Mouse (Mus musculus) forebrain, embryonic 10.5 days (tissue): ENCODE data around the gene Hfe2. TPM values are rescaled to one million over a fixed set of nuclear protein-coding genes. Genes with fewer than 3 reads are reported as not detected.

Experiments used
- DNase-seq: peaks from one replicate; pipeline ENCODE4 v3.0.0-alpha.2; 2017; ENCODE audit warnings: low spot score; ENCODE audit errors: extremely low spot score
- H3K27ac ChIP-seq: fragments of 300-500 bp; sonication (generic); 2 replicates; pipeline ENCODE4 v1.5.1; 2016; ENCODE audit warnings: mild to moderate bottlenecking
- H3K27me3 ChIP-seq: fragments of 300-500 bp; sonication (generic); 2 replicates; pipeline ENCODE4 v1.6.1; 2016; ENCODE audit warnings: mild to moderate bottlenecking; ENCODE audit not compliant: poor library complexity, severe bottlenecking
- H3K36me3 ChIP-seq: fragments of 300-500 bp; sonication (generic); replicated peaks from 2 replicates; pipeline ENCODE4 v1.6.1; 2016; ENCODE audit warnings: mild to moderate bottlenecking, moderate library complexity
- H3K4me1 ChIP-seq: fragments of 300-500 bp; sonication (generic); 2 replicates; pipeline ENCODE4 v1.6.1; 2016
- H3K4me3 ChIP-seq: fragments of 300-500 bp; sonication (generic); 2 replicates; pipeline ENCODE4 v1.5.1; 2016; ENCODE audit warnings: mild to moderate bottlenecking, moderate library complexity
- H3K9me3 ChIP-seq: fragments of 300-500 bp; sonication (generic); 2 replicates; pipeline ENCODE4 v1.6.1; 2016; ENCODE audit warnings: mild to moderate bottlenecking, moderate library complexity
- WGBS: fragments of 180-500 bp; shearing (Covaris S2); methylation state at CpG from one replicate; pipeline ENCODE4 v1.1.7; 2016; 5-methylcytosine and 5-hydroxymethylcytosine counted together
- polyA plus RNA-seq: library from polyadenylated mRNA; unstranded; fragments of >200 nt; fragmentation: Nextera tagmentation; extraction: Ambion mirVana; gene quantifications from 2 replicates; pipeline ENCODE4 v1.2.1, GENCODE M21; 2016

The Hfe2 gene
- polyA plus RNA-seq, 1 experiment from 2014 or later, result 1.8 TPM

DNA sequence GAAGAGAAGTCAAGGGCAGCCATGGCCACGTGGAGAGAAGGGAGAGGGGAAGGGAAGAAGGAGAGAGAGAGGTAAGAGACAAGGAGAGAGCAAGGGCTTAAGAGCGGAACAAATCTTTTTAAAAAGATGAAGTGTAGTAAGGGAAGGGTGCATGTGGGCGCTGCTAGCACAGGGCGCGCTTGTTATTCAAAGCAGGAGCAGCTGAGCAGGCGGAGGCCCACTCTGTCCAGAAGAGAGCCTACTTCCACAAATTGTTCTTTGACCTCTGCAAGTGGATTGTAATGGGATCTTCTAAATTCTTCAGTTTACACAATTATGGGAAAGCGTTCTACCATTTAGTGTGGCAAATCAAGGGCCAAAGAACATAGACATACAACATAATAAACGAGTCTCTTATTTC lies 43.6 kb downstream of the Hfe2 start:
- 80% methylated on average over 8 of the region's 8 CpGs for WGBS
- Histone ChIP-seq H3K4me3 (no peak overlapping the region), H3K36me3 (no peaks in the 10 kb centered on the region), H3K9me3 (no peaks in the 10 kb centered on the region), H3K27me3 (no peaks in the 10 kb centered on the region), H3K4me1 (peaks cover 9% of the 10 kb centered on the region; the same call in 1 of the 2 replicates), H3K27ac (no peak overlapping the region)
- no peak for DNase-seq

DNA sequence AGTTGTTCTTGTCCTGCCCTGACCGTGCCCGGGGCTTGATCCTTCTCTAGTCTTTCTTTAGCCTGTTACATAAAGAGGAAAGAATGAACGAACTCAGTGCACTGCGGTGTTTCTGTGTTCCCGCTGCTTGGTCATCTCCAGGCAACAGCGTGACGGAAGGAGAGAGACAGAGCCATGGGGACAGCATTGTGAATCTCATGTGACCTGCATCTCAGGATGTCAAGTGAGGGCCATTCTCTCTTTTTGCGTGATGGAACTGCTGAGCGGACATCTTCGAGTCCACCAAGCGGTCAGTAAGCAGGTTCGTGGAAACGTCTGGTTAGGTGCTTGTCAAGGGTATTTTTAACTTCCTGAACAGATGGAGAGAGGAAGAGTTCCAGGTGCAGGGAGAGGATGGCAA lies 44.5 kb downstream of the Hfe2 start:
- H3K4me1 ChIP-seq, result peaks cover 12% of the 10 kb centered on the region; the same call in 1 of the 2 replicates
- 91% methylated on average over 13 of the region's 13 CpGs for WGBS
- no peak for DNase-seq
- H3K36me3 ChIP-seq, result no peaks in the 10 kb centered on the region
- no peak overlapping the region for H3K4me3 ChIP-seq
- H3K27ac ChIP-seq, result no peak overlapping the region
- no peaks in the 10 kb centered on the region for H3K9me3 ChIP-seq
- H3K27me3 ChIP-seq, result no peaks in the 10 kb centered on the region

DNA sequence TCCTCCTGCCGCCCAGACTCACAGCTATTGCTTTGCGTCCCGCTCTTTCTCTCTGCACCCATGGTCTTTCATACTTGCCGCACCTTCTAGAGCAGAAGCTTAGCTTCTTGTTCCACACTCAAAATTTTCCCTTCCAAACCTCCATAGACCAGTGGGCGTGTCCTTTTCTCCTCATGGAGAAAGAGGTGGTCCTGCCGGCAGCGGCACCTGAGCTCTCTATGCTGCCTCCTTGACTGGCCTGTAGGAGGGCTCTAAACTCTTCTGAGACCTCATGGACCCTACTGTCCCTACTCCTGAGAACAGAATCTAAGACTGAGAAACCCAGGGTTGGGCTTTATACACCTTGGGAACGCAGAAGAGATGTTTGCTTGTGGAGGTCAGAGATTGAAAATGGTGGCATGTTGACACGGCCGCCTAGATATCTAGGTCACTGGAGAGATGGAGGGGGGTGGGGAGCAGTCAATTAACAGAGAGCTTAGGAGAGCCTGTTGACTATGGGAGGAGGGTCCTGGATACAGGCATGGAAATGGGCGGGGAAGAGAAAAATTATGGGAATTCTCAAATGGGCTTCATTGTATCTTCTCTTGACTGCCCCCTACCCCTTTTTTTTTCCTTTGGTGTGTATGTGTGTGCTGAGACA lies 45.1 kb downstream of the Hfe2 start:
- peaks cover 12% of the 10 kb centered on the region; the same call in 1 of the 2 replicates for H3K4me1 ChIP-seq
- H3K4me3 ChIP-seq, result no peak overlapping the region
- no peaks in the 10 kb centered on the region for H3K36me3 ChIP-seq
- whole genome bisulfite sequencing, result 89% methylated on average over 11 of the region's 11 CpGs
- DNase-seq, result no peak
- H3K27me3 ChIP-seq, result no peaks in the 10 kb centered on the region
- H3K9me3 ChIP-seq, result no peaks in the 10 kb centered on the region
- peak overlapping the region; percentile 54 for H3K27ac ChIP-seq

DNA sequence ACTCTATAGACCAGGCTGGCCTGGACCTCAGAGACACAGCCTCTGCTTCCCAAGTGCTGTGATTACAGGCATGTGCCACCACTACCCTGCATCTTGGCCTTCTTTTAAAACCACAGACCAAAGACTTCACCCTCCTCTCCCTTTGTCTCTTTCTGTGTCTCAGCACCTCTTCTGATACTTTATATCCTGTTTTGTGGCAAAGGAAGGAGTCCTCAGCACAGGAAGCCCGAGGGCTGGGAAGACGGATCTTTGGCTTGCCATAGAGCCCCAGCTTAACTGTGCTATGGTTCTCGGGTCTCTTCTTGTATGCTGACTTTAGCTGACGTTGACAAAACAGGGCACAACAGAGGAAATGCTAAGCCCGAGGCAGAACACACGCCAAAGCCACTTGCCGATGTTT lies 45.7 kb downstream of the Hfe2 start:
- 78% methylated on average over 7 of the region's 7 CpGs for WGBS
- H3K36me3 ChIP-seq, result no peaks in the 10 kb centered on the region
- H3K4me3 ChIP-seq, result no peak overlapping the region
- no peaks in the 10 kb centered on the region for H3K27me3 ChIP-seq
- no peaks in the 10 kb centered on the region for H3K9me3 ChIP-seq
- H3K4me1 ChIP-seq, result peaks cover 17% of the 10 kb centered on the region; the same call in 1 of the 2 replicates
- no peak for DNase-seq
- peak overlapping the region; percentile 54 for H3K27ac ChIP-seq

DNA sequence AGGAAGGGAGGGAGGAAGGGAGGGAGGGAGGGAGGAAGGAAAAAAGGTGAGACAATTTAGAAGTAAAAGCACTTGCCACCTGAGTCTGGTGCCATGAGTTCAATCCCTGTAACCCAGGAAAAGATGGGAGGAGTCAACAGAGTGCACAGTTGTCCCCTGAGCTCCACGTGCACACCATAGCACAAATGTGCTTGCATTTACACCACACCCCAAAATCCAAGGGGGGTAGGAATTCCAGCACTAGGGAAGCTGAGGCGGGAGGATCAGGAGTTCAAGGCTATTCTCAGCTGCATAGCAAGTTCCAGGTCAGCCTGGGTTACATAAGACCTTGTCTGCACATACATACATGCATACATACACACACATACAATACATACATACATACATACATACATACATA lies 46.4 kb downstream of the Hfe2 start:
- Histone ChIP-seq H3K27me3 (no peaks in the 10 kb centered on the region), H3K4me1 (peaks cover 22% of the 10 kb centered on the region), H3K36me3 (no peaks in the 10 kb centered on the region), H3K9me3 (no peaks in the 10 kb centered on the region), H3K4me3 (no peak overlapping the region), H3K27ac (0 out of 2 replicates have a peak overlapping the region, but pooled peaks have one; percentile 8)
- DNase-seq, result no peak
- 84% methylated on average over 2 of the region's 2 CpGs for WGBS

DNA sequence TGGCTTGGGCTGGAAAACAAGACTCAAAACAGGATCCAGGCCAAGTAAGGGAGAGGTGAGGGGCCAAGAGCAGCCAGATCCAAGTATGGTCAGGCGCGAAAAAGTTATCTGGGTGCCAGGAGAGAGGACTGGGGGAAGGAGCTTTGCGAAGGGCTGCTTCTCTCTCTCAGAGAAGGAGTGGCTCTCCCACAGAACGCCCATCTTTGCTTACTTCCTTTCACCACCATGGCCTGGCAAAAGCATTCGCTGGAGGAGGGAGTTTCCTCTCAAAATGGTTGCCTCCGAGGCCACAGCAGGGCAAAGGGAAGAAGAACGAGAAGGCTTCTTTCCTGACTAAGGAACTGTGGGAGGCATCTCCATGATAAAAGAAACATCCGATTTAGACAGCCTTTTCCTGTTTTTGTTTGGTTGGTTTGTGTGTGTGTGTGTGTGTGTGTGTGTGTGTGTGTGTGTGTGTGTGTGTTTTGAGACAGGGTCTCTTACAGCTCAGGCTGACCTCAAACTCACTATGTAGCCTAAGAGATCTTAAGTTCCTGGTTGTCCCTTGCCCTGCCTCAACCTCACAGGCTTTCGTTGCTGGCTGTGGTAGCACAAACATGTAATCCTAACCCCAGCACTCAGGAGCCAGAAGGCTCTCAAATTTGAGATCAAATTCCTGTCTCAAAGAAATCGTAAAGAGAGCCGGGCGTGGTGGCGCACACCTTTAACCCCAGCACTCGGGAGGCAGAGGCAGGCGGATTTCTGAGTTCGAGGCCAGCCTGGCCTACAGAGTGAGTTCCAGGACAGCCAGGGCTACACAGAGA lies 47.1 kb downstream of the Hfe2 start:
- no peak for DNase-seq
- no peaks in the 10 kb centered on the region for H3K36me3 ChIP-seq
- WGBS, result 85% methylated on average over 16 of the region's 16 CpGs
- H3K4me1 ChIP-seq, result peaks cover 30% of the 10 kb centered on the region
- no peaks in the 10 kb centered on the region for H3K27me3 ChIP-seq
- H3K27ac ChIP-seq, result 0 out of 2 replicates have a peak overlapping the region, but pooled peaks have one; percentile 8
- no peaks in the 10 kb centered on the region for H3K9me3 ChIP-seq
- H3K4me3 ChIP-seq, result no peak overlapping the region

DNA sequence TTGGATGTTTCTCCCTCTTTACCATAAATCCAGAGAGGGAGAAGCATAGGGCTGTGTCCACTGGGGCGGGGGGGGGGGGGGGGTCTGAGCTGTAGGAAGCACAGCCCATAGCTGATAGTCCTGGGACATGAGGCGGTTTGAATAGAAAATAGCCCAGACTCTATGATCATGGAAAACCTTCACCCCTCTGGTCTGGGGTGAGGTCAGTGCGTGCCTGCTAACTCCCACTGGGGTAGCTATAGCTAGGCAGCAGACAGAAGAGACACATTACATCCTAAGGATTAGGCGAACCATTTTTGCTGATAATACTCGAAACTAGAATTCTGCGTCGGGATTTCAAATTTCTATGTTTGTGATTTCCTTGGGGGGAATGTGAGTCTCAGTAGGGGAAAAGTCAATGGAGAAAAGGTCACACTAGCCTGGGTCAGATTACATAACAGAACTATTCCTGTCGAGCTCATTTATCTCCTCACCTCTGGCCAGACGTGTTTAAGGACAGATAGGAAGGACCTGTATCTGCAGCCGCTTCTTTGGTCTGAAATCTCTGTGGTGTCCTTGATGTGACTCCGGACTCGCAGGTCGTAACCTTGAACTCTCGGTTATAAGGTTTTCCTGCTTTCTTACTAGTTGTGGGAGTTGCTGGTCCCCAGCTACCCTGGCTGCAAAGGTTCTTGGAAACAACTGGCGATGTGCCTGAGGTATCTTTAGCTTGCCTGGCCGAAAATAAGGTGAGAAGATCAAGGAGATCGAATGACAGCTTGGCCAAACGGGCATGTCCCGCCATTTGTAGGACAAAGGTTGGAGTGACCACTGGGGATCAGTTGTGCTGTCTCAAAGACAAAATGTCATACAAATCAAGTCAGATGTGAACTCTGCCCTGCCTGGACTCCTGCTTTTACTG lies 48.9 kb downstream of the Hfe2 start:
- peaks cover 38% of the 10 kb centered on the region for H3K4me1 ChIP-seq
- no peak overlapping the region for H3K27ac ChIP-seq
- no peak overlapping the region for H3K4me3 ChIP-seq
- H3K27me3 ChIP-seq, result no peaks in the 10 kb centered on the region
- H3K36me3 ChIP-seq, result no peaks in the 10 kb centered on the region
- no peak for DNase-seq
- no peaks in the 10 kb centered on the region for H3K9me3 ChIP-seq
- WGBS, result 88% methylated on average over 18 of the region's 19 CpGs

DNA sequence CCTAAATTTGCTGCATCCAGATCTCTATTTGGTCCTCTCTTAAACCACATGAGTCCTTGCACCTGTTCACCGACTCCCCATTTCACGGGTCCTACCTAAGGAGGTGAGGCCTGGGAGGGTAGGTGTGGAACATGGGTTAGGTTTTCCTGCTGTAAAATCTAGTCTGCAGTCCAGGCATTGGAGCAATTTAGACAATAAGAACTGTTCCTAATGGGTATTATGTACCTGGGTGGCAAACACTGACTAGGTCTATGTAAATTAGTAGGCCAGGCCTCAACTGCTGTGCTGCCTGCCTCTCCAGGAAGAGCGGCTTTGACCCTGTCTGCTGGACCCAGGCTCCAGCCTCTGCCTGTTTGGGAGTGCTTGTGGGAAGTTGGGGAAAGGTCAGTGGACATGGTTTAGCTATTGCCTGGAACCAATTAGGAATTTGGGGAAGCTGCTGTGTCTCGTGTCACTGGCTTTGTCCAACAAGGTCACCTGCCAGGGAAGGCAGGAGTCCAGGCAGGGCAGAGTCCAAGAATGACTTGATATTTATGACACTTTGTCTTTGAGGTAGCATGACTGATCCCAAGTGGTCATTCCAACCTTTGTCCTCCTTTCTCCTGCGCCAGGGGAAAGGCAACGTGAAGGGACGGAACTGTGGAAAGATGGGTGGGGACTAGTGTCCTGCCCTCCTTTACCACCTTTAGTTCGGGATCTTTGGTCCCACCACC lies 50.5 kb downstream of the Hfe2 start:
- Histone ChIP-seq H3K4me3 (no peak overlapping the region), H3K27me3 (no peaks in the 10 kb centered on the region; the same call in 1 of the 2 replicates), H3K36me3 (no peaks in the 10 kb centered on the region), H3K4me1 (peaks cover 40% of the 10 kb centered on the region), H3K27ac (0 out of 2 replicates have a peak overlapping the region, but pooled peaks have one; percentile 11), H3K9me3 (no peaks in the 10 kb centered on the region)
- no peak for DNase-seq
- 90% methylated on average over 8 of the region's 8 CpGs for WGBS

DNA sequence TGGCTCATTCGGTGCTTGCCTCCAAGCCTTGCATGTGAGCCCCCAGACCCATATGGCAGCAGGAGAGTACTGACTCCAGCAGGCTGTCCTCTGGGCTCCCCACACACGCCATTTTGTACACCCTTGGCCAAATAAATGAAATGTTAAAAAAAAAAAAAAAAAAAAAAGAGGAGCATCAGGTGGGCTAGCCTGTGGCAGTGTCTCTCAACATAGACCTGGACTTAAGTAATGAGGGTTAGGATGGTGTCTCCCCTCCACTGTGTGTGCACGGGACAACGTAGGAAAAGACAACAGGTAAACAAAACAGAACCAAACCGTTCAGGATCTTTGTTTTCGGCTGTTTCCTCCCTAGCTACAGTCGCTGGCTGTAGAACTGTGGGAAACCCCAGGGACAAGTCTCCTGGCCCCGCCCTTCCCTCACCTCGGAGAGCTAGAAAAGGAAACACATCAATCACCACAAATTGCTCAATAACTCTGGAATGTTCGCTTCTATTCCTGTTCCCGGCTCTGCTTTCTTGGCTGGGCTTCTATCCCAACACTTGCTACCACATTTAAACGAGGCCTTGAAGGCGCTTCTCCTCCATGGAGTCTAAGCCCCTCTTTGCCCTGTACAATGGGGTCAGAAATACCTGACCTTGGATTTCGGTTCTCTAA lies 51.2 kb downstream of the Hfe2 start:
- H3K36me3 ChIP-seq, result no peaks in the 10 kb centered on the region
- 81% methylated on average over 14 of the region's 14 CpGs for WGBS
- no peak for DNase-seq
- H3K4me3 ChIP-seq, result peak overlapping the region; percentile 33
- peaks cover 47% of the 10 kb centered on the region for H3K4me1 ChIP-seq
- peaks cover 6% of the 10 kb centered on the region for H3K27me3 ChIP-seq
- no peaks in the 10 kb centered on the region for H3K9me3 ChIP-seq
- H3K27ac ChIP-seq, result peak overlapping the region; percentile 81

DNA sequence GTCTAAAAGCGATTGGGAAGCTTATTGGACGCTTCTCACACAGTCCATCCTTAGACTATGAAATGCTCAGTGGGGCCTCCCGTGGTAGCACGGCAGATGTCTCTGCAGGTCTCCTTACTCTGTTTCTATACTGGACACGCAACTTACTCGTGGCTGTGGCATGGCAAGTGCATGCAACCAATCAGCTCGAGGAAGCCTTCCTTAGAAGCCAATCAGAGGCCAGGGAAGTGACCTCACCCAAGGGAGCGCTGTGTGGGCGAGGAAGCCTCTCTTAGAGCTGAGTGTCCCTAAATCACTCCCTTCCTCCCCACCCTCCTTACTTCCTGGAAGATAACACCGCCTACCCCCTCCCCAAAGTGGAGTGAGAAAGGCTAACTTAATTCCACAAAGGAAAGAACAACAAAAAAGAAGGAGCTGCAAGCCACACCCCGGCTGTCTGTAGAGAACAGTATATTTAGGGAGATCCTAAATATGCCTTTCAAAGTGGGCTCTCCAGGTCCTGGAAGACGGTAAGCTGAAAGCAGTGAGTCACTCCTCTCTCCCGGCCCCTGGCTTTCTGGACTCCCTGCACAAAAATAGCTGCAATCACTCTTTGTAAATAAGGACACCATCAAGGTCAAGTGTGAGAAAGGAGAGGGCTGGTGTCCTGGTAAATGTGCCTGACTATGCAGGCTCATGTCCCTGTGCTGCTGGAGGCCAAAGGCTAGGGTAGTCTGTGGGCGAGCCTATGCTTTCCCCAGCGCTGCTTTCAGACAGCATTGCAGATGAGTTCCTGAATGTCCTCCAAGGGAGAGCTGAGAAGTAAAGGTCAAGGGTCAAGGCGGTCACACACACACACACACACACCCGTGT lies 51.9 kb downstream of the Hfe2 start, which contains the start of gene Gm16253:
TSS of gene Gm16253 (plus strand) at position 295 of the 852 bp plus-strand sequence.
- peak within 1 kb of the TSS; percentile 33 for H3K4me3 ChIP-seq

DNA sequence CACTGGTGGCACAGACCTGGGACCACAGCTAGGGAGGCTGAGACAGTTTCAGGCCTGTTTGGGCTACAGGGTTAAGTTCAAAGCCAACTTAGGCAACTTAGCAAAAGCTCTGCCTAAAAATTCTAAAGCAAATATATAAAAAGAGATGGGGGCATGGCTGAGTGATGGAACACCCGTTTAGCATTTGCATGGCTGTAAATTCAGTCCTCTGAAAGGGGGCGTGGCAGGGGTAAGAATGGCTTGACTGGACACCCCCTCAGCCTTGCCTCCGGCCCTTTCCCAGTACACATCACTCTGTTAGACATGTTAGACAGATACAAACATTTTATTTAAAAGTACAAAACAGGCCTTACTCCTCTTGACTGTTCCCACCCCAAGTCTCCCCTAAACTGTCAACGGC lies 52.6 kb downstream of the Hfe2 start:
- 89% methylated on average over 4 of the region's 4 CpGs for WGBS
- peaks cover 48% of the 10 kb centered on the region for H3K4me1 ChIP-seq

More for the DNA sequence above, 51.9 kb downstream of the Hfe2 start, which contains the start of gene Gm16253:
- whole genome bisulfite sequencing, result 47% methylated on average over 17 of the region's 17 CpGs
- peak; percentile 78 for DNase-seq
- Histone ChIP-seq H3K27me3 (peaks cover 13% of the 10 kb centered on the region), H3K4me1 (peaks cover 48% of the 10 kb centered on the region), H3K27ac (peak within 1 kb of the TSS; percentile 81), H3K9me3 (no peaks in the 10 kb centered on the region), H3K36me3 (no peaks in the 10 kb centered on the region)

More for the DNA sequence above, 52.6 kb downstream of the Hfe2 start:
- peaks cover 17% of the 10 kb centered on the region for H3K27me3 ChIP-seq
- H3K36me3 ChIP-seq, result no peaks in the 10 kb centered on the region
- H3K27ac ChIP-seq, result peak overlapping the region; percentile 81
- no peak overlapping the region for H3K4me3 ChIP-seq
- no peaks in the 10 kb centered on the region for H3K9me3 ChIP-seq
- DNase-seq, result no peak
